Mouse (Mus musculus) inflammation-experienced regulatory T-cells, adult 16 weeks (primary cell): Measurements from ENCODE around the gene Gm4894. TPM values are rescaled to one million over a fixed set of nuclear protein-coding genes. Genes with fewer than 3 reads are reported as not detected.

ENCODE experiments used
- polyA plus RNA-seq: library from polyadenylated mRNA; unstranded; fragments of 100-300 nt; shearing (Covaris generic); gene quantifications from one replicate; pipeline ENCODE4 v1.2.1, GENCODE M21; 2017

Gm4894 gene
- polyA plus RNA-seq, result not detected

GRCm38 (mm10) chr9:49250231-49250630 is at the start of gene Gm4894:
Gene Gm4894, plus strand, starts transcription at chr9:49250531.

Other genes with a start within 250 kb of the Gm4894 start
- 58.3 TPM for gene Zw10, start 194.9 kb upstream of the Gm4894 start, polyA plus RNA-seq
- not detected for gene Tmprss5, start 169.3 kb upstream of the Gm4894 start, polyA plus RNA-seq
- not detected for gene Drd2, start 90.1 kb downstream of the Gm4894 start, polyA plus RNA-seq
- gene Ankk1, start 176.5 kb downstream of the Gm4894 start, polyA plus RNA-seq, result not detected
- gene Ttc12, start 235.7 kb downstream of the Gm4894 start, polyA plus RNA-seq, result not detected